Mouse (Mus musculus): ENCODE measurements around the gene Rnf150.

DNA sequence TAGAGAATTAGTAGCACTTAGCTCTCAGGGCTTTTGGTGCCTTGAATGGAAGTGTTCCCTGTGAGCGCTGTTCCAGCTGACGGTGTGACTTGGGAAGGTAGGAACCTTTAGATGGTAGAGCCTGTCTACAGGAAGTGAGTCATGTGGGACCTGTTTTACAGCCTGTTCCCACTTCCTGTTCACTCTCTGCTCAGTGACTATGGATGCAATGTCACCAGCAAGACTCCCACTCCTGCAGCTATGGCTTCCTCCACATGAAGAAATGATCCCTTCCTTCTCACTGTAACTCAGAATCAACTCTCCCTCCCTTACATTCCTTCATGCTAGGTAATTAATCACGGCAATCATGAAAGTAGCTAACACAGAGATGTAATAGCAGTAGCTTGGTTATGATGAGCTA lies 51.4 kb downstream of the Rnf150 start:
- TF ChIP-seq NRF1 (IDR thresholded peaks at IDR 0.05; ENCODE audit: low read depth, low read length): no peak
- no peak for TF ChIP-seq USF1 (IDR thresholded peaks at IDR 0.05; ENCODE audit: low read depth, low read length)
- no peak for TF ChIP-seq ZNF384 (IDR thresholded peaks at IDR 0.05; ENCODE audit: low read depth, low read length)
- TF ChIP-seq RAD21 (IDR thresholded peaks at IDR 0.05; ENCODE audit: low read depth, low read length): no peak

Measured in CH12.LX (cell line).